7 mouse cellular contexts compared by ENCODE assay signal in genomic region chr19:8798264-8798946, GRCm38 (mm10). TPM values are rescaled to one million over a fixed set of nuclear protein-coding genes. Genes with fewer than 3 reads are reported as not detected.
DNase-seq lines count a peak whose midpoint lies in the region; ATAC-seq lines count a peak whose summit lies in the region.

Gene Polr2g, minus strand, starts transcription at chr19:8798577.

- peak; percentile 53 for ATAC-seq in embryonic facial prominence, embryonic 12.5 days (ENCODE audit: insufficient number of reproducible peaks, insufficient read depth, low FRiP score, low TSS enrichment)
- peak; percentile 78; the same call in 1 of the 2 replicates for ATAC-seq in limb, embryonic 11.5 days (ENCODE audit: insufficient number of reproducible peaks, low FRiP score, low TSS enrichment, low read depth)
- peak; percentile 73 for ATAC-seq in midbrain, embryonic 14.5 days (ENCODE audit: low FRiP score, low TSS enrichment)

- no peaks in the 10 kb centered on the region for H3K27me3 ChIP-seq in embryonic facial prominence, embryonic 12.5 days
- no peaks in the 10 kb centered on the region for H3K27me3 ChIP-seq in limb, embryonic 11.5 days (ENCODE audit: control insufficient read depth, insufficient read depth, low read length)
- no peaks in the 10 kb centered on the region for H3K27me3 ChIP-seq in midbrain, embryonic 14.5 days (ENCODE audit: control insufficient read depth, insufficient read depth, low read length)

- 2% methylated on average over 25 of the region's 25 CpGs for WGBS in embryonic facial prominence, embryonic 12.5 days
- 2% methylated on average over 25 of the region's 25 CpGs for WGBS in limb, embryonic 11.5 days
- 1% methylated on average over 25 of the region's 25 CpGs for WGBS in midbrain, embryonic 14.5 days

- DNase-seq in adrenal gland, postnatal 25 days = peak; percentile 89
- peak; percentile 99 for DNase-seq in heart, adult 11 months
- DNase-seq in kidney, adult 18-20 months = peak; percentile 90
- DNase-seq in limb, embryonic 11.5 days (ENCODE audit: low spot score) = peak; percentile 90
- peak; percentile 94 for DNase-seq in midbrain, embryonic 14.5 days
- peak; percentile 83 for DNase-seq in spleen, adult 18-20 months

- peak within 1 kb of the TSS; percentile 85 for H3K9ac ChIP-seq in embryonic facial prominence, embryonic 12.5 days
- peak within 1 kb of the TSS; percentile 83 for H3K9ac ChIP-seq in limb, embryonic 11.5 days (ENCODE audit: low read length)
- H3K9ac ChIP-seq in midbrain, embryonic 14.5 days (replicated peaks; ENCODE audit: low read length) = peak within 1 kb of the TSS; percentile 69

- H3K9me3 ChIP-seq in embryonic facial prominence, embryonic 12.5 days = 0 out of 2 replicates have a peak, but pooled peaks cover under 1% of the 10 kb centered on the region
- no peaks in the 10 kb centered on the region for H3K9me3 ChIP-seq in limb, embryonic 11.5 days (ENCODE audit: control insufficient read depth, low read length)
- no peaks in the 10 kb centered on the region for H3K9me3 ChIP-seq in midbrain, embryonic 14.5 days (ENCODE audit: control insufficient read depth, low read length)

- H3K4me1 ChIP-seq in embryonic facial prominence, embryonic 12.5 days = peaks cover 15% of the 10 kb centered on the region
- H3K4me1 ChIP-seq in limb, embryonic 11.5 days (ENCODE audit: control insufficient read depth, insufficient read depth, low read length) = peaks cover 9% of the 10 kb centered on the region; the same call in 1 of the 2 replicates
- peaks cover 18% of the 10 kb centered on the region for H3K4me1 ChIP-seq in midbrain, embryonic 14.5 days (ENCODE audit: control insufficient read depth, insufficient read depth, low read length)

- H3K36me3 ChIP-seq in embryonic facial prominence, embryonic 12.5 days = peaks cover 24% of the 10 kb centered on the region
- peaks cover 17% of the 10 kb centered on the region for H3K36me3 ChIP-seq in limb, embryonic 11.5 days (ENCODE audit: control insufficient read depth, insufficient read depth, low read length)
- H3K36me3 ChIP-seq in midbrain, embryonic 14.5 days (ENCODE audit: control insufficient read depth, insufficient read depth, low read length) = peaks cover 22% of the 10 kb centered on the region

- peak within 1 kb of the TSS; percentile 73 for H3K27ac ChIP-seq in embryonic facial prominence, embryonic 12.5 days
- peak within 1 kb of the TSS; percentile 22; the same call in 1 of the 2 replicates for H3K27ac ChIP-seq in limb, embryonic 11.5 days (replicated peaks; ENCODE audit: low read depth, low read length)
- peak within 1 kb of the TSS; percentile 45; the same call in 1 of the 2 replicates for H3K27ac ChIP-seq in midbrain, embryonic 14.5 days (replicated peaks; ENCODE audit: low read depth, low read length)

- peak within 1 kb of the TSS; percentile 90 for H3K4me2 ChIP-seq in embryonic facial prominence, embryonic 12.5 days (replicated peaks)
- H3K4me2 ChIP-seq in limb, embryonic 11.5 days (ENCODE audit: low read depth, severe bottlenecking) = peak within 1 kb of the TSS; percentile 83
- H3K4me2 ChIP-seq in midbrain, embryonic 14.5 days (ENCODE audit: low read length) = peak within 1 kb of the TSS; percentile 92

- peak within 1 kb of the TSS; percentile 90 for H3K4me3 ChIP-seq in embryonic facial prominence, embryonic 12.5 days
- H3K4me3 ChIP-seq in limb, embryonic 11.5 days (ENCODE audit: low read depth, low read length) = peak within 1 kb of the TSS; percentile 84
- H3K4me3 ChIP-seq in midbrain, embryonic 14.5 days (replicated peaks; ENCODE audit: low read depth, low read length) = peak within 1 kb of the TSS; percentile 78

RNA-seq across cellular contexts. Expression of gene Polr2g, which starts in this region (rescaled TPM):
- 96.3 and 103 TPM in 2 replicates for total RNA-seq in adrenal gland, postnatal 25 days (2021)
- polyA plus RNA-seq in embryonic facial prominence, embryonic 12.5 days (2016; fragmentation: Nextera tagmentation; extraction: Ambion mirVana) = 166 and 170 TPM in 2 replicates
- polyA plus RNA-seq in limb, embryonic 11.5 days (2014; fragmentation: Nextera tagmentation; extraction: Ambion mirVana) = 197 and 206 TPM in 2 replicates
- polyA plus RNA-seq in midbrain, embryonic 14.5 days (2014; fragmentation: Nextera tagmentation; extraction: Ambion mirVana) = 156 and 165 TPM in 2 replicates

Comparison
In these comparisons a context has a peak if more than half of its experiments do, and no peak if none do; other contexts are left out.
1. Peak in every context shown above with its lines: DNase-seq, ATAC-seq, H3K4me3 ChIP-seq and H3K27ac ChIP-seq.
2. H3K27ac ChIP-seq: peak in every context shown above with its lines; median percentile 73 in embryonic facial prominence, embryonic 12.5 days; 45 in midbrain, embryonic 14.5 days; 22 in limb, embryonic 11.5 days.